Mouse (Mus musculus) lung, postnatal 36 days (tissue): ENCODE measurements around the gene Csmd2.

Source experiments
- DNase-seq: peaks from one replicate; pipeline ENCODE4 v3.0.0; 2022; ENCODE audit warnings: mixed read lengths

Csmd2 gene

DNA sequence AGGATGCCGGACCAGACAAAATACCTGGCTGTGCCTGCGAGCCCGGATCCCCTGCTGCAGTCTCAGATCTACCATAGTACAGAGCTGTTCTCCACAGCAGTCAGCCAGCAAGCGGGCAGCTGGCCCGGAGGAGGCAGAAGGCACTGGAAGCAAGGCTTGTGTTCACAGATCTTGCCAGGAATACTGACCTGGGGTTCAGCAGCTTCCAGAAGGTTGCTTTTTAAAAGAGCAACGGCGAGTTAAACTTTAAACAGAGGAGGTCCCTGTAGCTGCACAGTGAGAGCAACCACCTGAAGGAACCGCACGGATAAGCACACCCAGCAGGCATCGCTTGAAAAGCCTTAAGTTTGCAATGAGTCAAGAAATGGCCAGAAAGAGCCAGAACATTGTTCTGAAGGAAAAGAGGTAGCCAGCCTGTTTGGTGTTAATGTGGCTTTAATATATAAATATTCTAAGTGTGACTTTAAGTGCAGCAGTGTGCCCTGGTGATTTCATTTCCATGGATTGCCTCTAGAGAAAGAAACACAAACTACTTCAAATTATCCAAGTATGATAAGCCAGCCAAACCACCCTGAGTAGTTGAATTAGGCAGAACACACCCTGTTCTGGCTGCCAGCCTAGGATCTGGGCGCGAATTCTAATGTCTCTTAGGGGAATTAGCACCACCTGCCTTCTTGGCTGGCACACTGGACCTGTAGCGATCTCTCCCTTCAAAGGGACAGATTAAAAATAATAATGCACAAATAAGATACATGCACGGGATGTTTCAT lies 439.8 kb downstream of the Csmd2 start:
- DNase-seq, result peak; percentile 89

DNA sequence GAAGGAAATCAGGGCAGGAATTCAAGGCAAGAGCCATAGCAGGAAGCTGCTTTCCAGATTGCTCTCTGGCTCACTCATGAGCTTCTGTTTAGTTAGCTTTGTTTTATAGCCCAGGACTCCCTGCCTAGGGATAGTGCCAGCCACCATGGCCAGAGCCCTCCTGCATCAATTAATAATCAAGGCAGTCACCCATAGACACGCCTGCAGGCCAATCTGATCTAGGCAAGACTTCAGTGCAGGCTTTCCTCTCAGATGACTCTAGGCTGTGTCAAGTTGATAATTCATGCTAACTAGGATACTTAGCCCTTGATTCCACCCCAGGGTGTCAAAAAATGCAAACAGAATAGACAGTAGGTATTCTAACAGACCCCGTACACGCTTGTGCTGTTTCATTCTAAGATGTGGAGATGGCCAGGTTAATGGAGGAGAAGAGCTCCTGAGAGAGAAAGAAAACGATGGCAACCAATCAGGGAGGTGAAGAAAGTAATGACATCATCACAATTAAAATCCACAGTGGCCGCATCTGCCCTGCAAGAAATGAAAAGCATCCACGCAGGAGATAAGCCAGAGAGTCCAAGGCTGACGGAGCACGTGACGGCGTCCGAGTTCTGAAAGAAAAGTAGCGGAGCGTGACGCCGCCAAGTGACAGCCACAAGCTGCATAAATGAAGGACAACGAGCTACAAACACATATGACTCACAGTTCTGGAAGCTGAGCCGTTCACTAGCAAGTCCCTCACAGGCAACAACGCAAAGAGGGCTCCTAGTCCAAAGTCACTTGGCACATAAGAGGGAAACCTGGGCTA lies 440.8 kb downstream of the Csmd2 start:
- peak; percentile 38 for DNase-seq

DNA sequence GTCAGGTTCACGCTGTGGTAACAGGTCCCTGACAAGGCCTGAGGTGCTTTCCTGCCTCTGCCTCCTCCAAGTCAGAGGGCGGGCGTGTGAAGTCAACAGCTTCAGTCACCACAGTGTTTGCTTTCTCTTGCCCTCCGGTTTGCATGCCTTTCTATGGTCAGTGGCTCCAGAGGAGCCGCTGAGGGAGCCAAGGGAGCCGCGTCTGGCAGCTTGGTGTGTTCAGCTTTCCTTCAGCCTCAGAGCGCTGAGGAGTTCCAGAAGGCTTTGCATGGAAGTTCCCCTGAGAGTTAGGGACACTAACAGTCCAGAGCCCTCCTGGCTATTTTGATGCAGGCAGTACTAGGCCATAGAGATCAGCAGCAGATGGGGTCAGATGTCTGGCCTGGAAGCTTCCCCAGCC lies 441.9 kb downstream of the Csmd2 start:
- no peak for DNase-seq

DNA sequence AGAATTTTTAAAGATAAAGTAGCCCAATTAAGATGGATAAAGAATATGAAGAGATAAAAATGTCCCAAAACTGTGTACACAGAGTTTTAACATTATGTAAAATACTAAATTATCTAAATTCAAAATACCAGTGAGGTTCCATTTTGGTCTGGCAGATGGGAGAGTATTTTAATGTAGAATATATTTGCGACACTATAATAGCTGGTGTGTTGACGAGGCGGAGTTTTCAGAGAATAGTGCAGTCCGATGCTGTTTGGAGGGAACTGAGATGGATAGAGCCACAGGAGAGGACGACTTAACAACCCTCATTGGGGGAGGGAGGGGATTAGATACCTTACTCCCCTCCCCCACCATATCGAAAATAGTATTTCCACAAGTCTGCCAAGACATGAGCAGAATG lies 452.9 kb downstream of the Csmd2 start:
- no peak for DNase-seq

DNA sequence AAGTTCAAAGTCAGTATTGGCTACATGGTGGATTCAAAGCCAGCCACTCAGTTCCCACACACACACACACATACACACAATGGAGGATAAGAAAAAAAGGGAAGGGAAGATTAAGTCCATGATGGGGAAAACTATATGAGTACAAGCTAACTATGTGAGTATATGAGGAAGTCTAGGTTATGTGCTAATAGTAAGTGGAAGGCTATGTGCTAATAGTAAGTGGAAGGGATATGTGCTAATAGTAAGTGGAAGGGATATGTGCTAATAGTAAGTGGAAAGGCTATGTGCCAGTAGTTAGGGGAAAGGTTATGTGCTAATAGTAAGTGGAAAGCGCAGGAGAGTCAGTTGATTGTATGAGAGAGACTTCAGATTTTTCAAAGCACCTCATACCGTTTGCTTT lies 453.6 kb downstream of the Csmd2 start:
- DNase-seq, result no peak

DNA sequence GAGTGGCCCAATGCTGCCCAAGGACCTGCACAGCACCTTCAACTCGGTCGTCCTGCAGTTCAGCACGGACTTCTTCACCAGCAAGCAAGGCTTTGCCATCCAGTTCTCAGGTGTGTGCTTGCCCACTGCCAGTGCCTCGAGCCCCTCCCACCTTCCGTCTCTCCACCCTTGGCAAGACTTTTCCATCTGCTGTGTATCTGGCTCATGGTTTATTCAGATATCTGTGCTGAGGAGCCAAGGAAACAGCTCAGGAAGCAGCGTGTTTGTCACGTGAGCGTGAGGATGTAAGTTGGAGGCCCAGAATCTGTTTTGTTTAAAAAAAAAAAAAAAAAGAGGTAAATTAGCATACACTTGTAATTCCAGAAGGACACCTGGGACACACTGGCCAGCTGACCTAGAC lies 455.1 kb downstream of the Csmd2 start:
- DNase-seq, result no peak

DNA sequence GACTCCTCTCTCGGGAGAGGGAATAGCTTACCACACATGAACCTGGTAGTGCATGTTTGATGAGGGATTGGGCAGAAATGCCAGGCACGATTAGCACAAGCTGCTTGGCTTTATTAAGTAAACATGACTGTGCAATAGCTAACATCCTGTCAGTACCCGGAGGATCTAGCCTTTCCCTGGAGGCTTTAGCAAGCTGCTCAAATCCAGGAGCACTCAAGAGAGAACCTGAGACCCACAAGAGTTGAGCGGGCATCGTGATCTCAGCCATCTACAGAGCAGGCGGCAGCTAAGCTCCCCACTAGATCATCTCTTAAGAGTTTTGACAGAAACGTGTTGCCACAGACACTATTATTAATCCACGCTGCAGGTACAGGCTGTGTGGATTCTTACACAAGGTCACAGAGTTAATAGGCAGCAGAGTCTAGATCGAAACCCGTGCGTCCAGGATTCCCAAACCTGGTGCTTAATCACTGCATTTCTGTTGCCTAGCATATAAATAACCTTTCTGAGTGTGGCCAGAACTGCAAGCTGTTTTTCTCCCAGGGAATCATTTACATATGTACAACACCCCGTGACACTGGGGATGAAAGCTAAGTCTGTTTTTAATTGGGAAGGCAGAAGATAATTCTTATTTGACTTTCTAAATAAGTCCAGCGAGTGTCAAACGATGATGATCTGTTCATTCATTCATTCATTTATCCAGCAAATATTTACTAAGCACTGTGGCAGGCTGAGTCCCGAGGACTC lies 458.0 kb downstream of the Csmd2 start:
- peak; percentile 19 for DNase-seq

DNA sequence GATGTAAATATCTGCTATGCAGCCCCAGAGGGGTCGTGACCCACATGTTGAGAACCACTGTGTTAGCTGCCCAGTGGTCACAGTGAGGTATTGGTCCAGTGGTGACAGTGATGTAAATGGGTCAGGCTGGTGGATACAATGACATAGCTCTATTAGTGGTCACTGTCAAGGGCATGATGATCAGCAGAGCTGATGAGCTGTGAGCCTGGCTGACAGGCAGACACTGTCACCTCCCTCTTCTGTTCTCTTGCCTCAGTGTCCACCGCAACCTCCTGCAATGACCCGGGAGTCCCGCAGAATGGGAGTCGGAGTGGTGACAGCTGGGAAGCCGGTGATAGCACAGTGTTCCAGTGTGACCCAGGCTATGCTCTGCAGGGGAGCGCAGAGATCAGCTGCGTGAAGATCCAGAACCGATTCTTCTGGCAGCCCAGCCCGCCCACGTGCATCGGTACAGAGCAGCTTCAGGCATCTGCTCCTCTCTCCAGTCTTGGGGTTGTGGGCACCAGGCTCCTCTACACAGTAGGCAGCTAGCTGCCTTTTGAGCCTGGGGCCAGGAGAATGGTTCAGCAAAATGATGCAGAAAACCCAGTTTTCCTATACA lies 461.3 kb downstream of the Csmd2 start:
- DNase-seq, result no peak

DNA sequence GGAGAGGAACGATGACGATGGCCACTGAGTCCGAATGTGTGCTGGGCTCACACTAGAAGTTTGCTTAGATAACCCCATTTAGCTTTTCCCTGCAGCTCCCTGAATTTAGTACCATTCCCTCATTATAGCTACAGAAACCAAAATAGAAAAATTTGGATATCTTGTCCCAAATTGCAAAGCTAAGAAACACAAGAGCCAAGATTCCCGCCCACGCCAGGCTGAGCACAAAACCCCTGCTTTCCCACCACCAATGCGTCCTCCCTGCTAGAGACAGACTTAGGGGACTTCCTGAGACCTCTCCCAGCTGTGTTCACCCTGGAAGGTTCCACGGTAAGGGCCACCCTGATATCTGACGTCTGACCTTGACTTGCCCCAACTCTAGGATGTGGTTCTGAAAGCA lies 462.5 kb downstream of the Csmd2 start:
- DNase-seq, result no peak

DNA sequence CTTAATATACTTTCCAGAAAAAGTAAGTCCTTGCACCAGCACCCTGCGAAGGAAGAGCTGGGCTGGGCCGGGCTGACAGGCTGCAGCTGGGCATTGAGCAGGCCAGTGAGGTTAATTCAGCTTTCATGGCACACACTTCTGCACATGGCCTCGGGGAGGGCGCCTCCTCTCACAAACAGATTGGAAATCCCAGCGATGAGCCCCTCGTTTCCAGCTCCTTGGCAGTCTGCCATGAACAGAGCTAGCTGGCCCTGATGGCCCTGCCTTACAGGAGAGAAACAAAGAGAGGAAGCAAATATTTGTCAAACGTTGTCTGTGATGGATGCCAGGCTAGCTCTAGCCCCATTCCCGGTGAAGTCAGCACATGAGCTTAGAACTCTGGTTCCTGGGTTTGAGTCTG lies 463.3 kb downstream of the Csmd2 start:
- peak; percentile 84 for DNase-seq

DNA sequence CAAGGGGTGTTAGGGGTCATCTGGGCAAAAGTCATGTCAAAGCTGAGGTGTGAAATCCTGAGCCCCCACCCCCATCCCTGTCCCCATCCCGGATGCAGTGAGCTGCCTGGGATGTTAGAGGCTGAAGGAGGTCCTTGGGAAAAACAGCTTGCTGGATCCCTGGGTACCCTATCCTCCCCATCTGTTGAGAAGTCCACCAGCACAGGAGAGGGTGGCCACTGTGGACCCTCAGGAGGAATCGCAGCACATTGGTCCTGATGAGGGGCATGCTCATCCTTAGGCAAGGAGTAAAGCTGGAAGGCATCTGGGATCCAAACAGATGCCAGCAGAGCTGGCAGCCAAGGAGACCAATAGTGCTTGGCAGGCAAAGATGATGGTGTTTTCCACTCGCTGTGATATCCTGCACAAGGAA lies 463.7 kb downstream of the Csmd2 start:
- DNase-seq, result no peak

DNA sequence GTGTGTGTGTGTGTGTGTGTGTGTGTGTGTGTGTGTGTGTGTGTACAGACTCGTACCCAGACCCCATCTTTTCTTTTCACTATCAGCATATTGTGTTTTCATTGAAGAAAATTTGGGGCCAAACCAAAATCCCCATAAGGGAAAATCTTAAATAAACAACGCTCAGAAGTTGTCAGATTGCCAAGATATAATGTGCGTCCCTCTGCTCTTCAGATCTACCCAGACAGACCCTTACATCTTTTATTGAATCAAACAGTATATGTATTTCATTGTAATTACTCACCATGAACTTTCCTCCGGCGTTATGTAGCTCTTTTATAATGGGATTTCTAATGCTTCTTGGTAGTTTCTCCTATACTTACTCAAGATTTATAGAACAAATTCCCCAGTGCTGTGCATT lies 479.1 kb downstream of the Csmd2 start:
- no peak for DNase-seq

DNA sequence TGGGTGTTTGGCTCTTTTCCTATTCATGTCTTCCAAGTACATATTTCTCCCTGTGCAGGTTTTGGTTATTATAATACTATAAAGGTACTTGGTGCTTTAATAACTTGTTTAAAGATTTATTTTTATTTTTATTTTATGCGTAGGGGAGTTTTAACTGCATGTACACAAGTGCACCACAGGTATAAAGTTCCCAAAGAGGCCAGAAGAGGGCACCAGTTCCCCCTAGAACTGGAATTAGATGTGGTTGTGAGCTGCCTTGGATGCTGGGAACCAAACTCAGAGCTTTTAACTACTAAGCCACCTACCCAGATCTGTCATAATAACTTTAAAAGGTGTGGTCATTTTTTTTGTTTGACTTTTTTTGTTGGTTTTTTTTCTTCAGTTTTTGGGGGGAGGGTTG lies 480.4 kb downstream of the Csmd2 start:
- no peak for DNase-seq

DNA sequence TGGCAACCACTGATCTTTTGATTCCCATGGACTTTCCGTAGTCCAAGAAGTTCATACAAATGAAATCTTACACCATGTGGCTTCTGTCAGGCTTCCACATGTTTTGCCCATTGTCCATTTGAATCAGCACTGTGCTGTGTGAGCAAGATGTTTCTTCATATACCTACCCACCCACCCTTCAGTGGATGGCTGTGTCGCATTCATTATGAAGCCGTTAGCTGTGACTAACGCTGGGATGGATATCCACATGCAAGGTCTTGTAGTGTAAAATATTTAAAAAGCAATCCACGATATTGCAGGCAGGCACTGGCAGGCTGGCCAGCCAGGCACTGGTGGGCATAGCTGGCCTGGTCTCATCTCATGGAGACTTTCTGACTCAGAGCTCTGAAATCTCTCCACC lies 488.6 kb downstream of the Csmd2 start:
- DNase-seq, result no peak

DNA sequence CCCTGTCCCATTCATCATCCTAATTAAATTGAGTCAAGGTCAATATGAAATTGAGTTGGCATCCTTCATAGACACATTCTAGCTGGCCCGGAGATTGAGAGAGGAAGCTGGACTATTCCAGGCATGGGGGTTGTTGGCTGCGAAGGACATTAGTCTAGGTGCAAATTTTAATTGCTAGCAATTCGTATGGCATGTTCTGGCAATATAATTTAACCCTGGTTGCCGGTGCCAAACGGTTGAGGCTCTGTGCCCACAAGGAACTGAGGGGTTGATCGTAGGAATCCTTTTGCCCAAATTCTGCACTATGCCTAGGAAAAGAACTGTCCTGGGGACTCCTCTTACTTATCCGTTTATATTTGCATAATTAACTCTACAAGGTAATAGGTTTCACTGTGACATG lies 496.2 kb downstream of the Csmd2 start:
- no peak for DNase-seq

DNA sequence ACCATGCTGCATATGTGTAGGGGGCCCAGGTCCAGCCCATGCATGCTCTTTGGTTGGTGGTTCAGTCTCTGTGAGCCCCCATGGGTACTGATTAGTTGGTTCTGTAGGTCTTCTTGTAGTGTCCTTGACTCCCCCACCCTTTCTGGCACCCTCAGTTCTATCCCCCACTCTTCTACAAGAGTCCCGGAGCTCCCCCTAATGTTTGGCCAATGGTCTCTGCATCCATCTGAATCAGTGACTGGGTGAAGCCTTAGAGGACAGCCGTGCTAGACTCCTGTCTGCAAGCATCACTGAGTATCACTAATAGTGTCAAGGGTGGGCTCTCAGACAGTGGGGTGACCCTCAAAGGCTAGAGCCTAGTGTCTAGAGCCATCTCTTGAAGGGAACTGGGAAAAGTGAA lies 497.0 kb downstream of the Csmd2 start:
- DNase-seq, result no peak

DNA sequence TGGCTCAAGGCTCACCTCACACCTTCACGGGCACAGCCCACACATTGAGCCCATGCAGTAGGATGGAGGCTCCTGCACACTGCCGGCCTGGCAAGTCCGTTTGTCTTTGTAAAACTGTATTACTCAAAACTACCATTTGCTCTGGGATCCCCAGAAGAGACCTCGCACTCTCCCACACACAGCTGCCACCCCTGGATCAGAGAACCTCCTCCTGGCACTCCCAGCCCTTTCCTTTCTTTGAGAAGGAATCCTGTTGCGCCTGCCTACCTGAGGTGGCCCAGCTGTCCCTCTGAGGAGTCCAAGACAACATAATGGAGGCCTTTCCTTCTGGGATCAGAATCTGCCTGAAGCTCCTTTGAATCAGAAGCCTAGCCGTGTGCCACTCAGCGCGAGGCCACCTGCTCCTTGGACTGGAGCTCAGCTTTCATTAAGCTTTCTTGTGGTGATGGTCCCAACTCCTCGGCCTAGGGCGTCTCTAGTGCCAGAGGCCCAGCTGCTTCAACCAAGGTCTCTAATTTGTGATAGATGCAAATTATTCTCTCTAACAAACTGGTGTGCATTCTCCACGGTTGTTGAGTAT lies 502.0 kb downstream of the Csmd2 start:
- DNase-seq, result no peak

DNA sequence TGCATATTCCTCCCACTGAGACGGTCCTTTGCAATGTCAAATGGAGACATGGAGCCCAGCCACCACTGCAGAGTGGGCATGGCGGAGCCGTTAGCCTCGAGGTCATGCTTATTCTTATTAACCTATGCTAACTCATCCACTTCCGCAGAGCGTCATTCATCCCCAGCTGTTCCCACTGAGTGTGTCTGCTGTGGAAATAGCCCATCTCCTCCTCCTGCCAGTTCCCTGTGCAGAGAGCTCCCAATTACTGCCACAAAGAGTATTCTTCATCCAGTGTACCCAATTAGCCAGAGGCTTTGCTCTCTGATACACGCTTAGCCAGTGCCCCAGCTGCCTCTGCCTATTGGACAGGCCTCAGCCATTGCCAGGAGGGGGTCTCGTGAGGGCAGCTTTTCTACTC lies 504.4 kb downstream of the Csmd2 start:
- no peak for DNase-seq

DNA sequence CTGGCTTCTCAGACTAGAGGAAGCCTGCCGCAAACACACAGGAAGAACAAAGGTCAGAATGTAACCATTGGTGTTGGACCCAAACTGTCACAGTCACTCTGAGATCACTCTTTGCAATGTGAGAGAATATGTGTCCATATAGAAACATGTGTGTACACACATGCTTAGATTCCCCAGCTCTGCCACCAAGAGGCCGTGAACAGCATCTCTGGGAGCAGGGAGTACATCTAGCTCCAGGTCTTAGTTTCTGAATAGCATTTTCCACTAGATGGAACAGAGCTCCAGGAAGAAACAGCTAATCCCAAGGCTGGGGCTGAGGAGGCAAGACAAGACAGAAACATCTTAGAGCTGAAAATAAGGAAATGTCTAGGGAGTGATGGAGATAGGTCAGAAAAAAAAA lies 512.3 kb downstream of the Csmd2 start:
- no peak for DNase-seq

DNA sequence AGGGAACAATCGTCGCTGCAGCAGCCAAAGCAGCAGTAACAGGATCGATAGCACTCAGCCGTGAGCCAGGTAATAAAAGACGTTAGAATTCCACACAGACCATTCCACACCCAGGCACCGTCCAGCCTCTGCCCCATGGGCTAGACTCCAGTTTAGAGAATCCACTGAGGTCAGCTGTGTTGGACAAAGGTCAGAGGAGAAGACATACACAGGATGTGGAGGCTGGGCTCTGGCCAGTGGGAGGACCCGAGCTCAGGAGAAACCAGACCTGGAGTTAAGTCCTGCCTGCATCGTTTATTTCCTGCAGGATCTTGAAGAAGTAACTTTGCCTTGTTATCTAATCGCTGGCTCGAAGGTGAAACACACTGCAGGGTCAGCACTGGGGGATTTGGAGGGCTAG lies 519.2 kb downstream of the Csmd2 start:
- DNase-seq, result no peak

DNA sequence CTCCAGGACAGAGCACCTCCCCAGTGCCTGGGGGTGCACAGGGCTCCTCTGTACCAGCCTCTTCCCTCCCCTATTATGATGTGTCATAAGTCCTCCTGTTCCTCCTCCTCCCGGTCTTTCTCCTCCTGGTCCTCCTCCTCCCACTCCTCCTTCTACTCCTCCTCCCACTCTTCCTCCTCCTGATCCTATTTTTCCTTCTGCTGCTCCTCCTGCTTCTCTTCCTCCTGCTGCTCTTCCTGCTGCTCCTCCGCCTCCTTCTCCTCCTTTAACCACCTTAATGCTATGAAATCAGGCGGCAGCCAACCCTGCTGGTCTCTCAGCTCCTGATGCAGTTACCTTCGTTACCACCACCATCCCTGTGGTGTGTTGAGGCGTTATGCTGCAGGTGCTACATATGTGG lies 522.2 kb downstream of the Csmd2 start:
- no peak for DNase-seq

DNA sequence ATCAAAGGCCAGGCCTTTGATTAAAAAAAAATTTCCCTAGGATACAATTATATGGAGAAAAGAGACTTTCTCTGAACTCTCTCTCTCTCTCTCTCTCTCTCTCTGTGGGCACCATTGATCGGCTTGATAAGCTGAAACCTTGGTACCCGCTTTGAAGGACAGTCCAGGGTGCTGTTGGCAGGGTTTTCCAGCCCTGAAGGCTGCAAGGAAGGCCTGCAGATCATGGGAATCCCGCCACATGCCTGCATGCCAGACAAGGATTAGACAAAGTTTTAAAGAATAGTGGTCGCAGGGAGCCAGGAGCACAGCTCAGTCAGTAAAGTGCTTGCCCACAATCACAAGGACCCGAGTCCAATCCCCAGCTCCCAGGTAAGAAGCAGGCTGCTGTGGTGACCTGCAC lies 526.8 kb downstream of the Csmd2 start:
- no peak for DNase-seq

DNA sequence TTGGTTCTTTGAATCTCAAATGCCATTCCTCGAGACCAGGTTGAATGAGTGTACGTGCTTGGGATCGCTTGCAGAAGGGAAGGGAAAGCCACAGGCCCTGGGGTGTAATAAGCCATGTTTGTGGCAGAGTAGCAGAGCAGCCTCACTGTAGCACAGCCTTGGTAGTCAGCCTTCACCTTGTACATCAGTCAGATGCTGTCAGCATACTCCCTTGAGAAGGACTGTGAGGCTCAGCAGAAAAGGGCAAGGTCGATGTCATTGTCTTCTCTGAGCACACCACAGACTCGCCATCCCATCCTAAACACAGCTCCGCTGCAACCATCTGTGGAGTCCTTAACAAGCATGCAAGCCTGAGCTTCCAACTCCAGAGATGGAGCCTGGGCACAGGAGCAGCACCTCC lies 533.6 kb downstream of the Csmd2 start:
- DNase-seq, result no peak
